Mouse (Mus musculus): Measurements from ENCODE around the gene Esrrb.

Gene Esrrb

GRCm38 (mm10) chr12:86537799-86538198 is 176.9 kb downstream of the Esrrb start:
- peaks cover 78% of the 10 kb centered on the region for H3K27me3 ChIP-seq (ENCODE audit: insufficient read depth, low read length)
- peaks cover 10% of the 10 kb centered on the region for H3K9me3 ChIP-seq (ENCODE audit: low read length)
- H3K4me1 ChIP-seq (replicated peaks; ENCODE audit: low read depth, low read length), result no peaks in the 10 kb centered on the region
- H3K36me3 ChIP-seq (ENCODE audit: insufficient read depth, low read length), result no peaks in the 10 kb centered on the region
- no peak overlapping the region for H3K4me3 ChIP-seq (replicated peaks; ENCODE audit: low read length)
- TF ChIP-seq CTCF (conservative IDR thresholded peaks at IDR 0.05; ENCODE audit: low read length) (no peak), POU5F1 (IDR thresholded peaks at IDR 0.05; ENCODE audit: borderline replicate concordance, low read length) (no peak), NANOG (IDR thresholded peaks at IDR 0.05; ENCODE audit: borderline replicate concordance, low read length) (no peak)

GRCm38 (mm10) chr12:86538711-86539110 is 177.8 kb downstream of the Esrrb start:
- TF ChIP-seq NANOG (IDR thresholded peaks at IDR 0.05; ENCODE audit: borderline replicate concordance, low read length), result no peak
- no peak for TF ChIP-seq CTCF (conservative IDR thresholded peaks at IDR 0.05; ENCODE audit: low read length)
- no peak for TF ChIP-seq POU5F1 (IDR thresholded peaks at IDR 0.05; ENCODE audit: borderline replicate concordance, low read length)
- peaks cover 83% of the 10 kb centered on the region for H3K27me3 ChIP-seq (ENCODE audit: insufficient read depth, low read length)
- H3K4me1 ChIP-seq (replicated peaks; ENCODE audit: low read depth, low read length), result no peaks in the 10 kb centered on the region

GRCm38 (mm10) chr12:86539511-86539910 is 178.6 kb downstream of the Esrrb start:
- Histone ChIP-seq H3K4me3 (replicated peaks; ENCODE audit: low read length) (no peak overlapping the region), H3K9me3 (ENCODE audit: low read length) (peaks cover 10% of the 10 kb centered on the region), H3K27me3 (ENCODE audit: insufficient read depth, low read length) (peaks cover 84% of the 10 kb centered on the region), H3K4me1 (replicated peaks; ENCODE audit: low read depth, low read length) (no peaks in the 10 kb centered on the region), H3K36me3 (ENCODE audit: insufficient read depth, low read length) (no peaks in the 10 kb centered on the region)
- TF ChIP-seq NANOG (IDR thresholded peaks at IDR 0.05; ENCODE audit: borderline replicate concordance, low read length) (no peak), POU5F1 (IDR thresholded peaks at IDR 0.05; ENCODE audit: borderline replicate concordance, low read length) (no peak), CTCF (conservative IDR thresholded peaks at IDR 0.05; ENCODE audit: low read length) (no peak)

More at GRCm38 (mm10) chr12:86538711-86539110, 177.8 kb downstream of the Esrrb start:
- Histone ChIP-seq H3K9me3 (ENCODE audit: low read length) (peaks cover 10% of the 10 kb centered on the region), H3K36me3 (ENCODE audit: insufficient read depth, low read length) (no peaks in the 10 kb centered on the region), H3K4me3 (replicated peaks; ENCODE audit: low read length) (no peak overlapping the region)

GRCm38 (mm10) chr12:86547808-86548207 is 186.9 kb downstream of the Esrrb start:
- H3K4me3 ChIP-seq (replicated peaks; ENCODE audit: low read length), result no peak overlapping the region
- no peaks in the 10 kb centered on the region for H3K9me3 ChIP-seq (ENCODE audit: low read length)
- TF ChIP-seq NANOG (IDR thresholded peaks at IDR 0.05; ENCODE audit: borderline replicate concordance, low read length), result no peak
- TF ChIP-seq POU5F1 (IDR thresholded peaks at IDR 0.05; ENCODE audit: borderline replicate concordance, low read length), result no peak
- no peak for TF ChIP-seq CTCF (conservative IDR thresholded peaks at IDR 0.05; ENCODE audit: low read length)
- H3K27me3 ChIP-seq (ENCODE audit: insufficient read depth, low read length), result peaks cover 71% of the 10 kb centered on the region
- H3K4me1 ChIP-seq (replicated peaks; ENCODE audit: low read depth, low read length), result peaks cover 4% of the 10 kb centered on the region; the same call in 1 of the 2 replicates
- H3K36me3 ChIP-seq (ENCODE audit: insufficient read depth, low read length), result no peaks in the 10 kb centered on the region

- Histone ChIP-seq H3K4me3 (replicated peaks; ENCODE audit: low read length) (no peak overlapping the region), H3K27me3 (ENCODE audit: insufficient read depth, low read length) (peaks cover 53% of the 10 kb centered on the region), H3K4me1 (replicated peaks; ENCODE audit: low read depth, low read length) (peaks cover 21% of the 10 kb centered on the region), H3K9me3 (ENCODE audit: low read length) (no peaks in the 10 kb centered on the region; the same call in 1 of the 2 replicates), H3K36me3 (ENCODE audit: insufficient read depth, low read length) (no peaks in the 10 kb centered on the region)
- TF ChIP-seq CTCF (conservative IDR thresholded peaks at IDR 0.05; ENCODE audit: low read length) (no peak), NANOG (IDR thresholded peaks at IDR 0.05; ENCODE audit: borderline replicate concordance, low read length) (no peak), POU5F1 (IDR thresholded peaks at IDR 0.05; ENCODE audit: borderline replicate concordance, low read length) (no peak)
These were observed 192.1 kb downstream of the Esrrb start for GRCm38 (mm10) chr12:86553037-86553436.

- H3K27me3 ChIP-seq (ENCODE audit: insufficient read depth, low read length), result peaks cover 37% of the 10 kb centered on the region
- H3K9me3 ChIP-seq (ENCODE audit: low read length), result no peaks in the 10 kb centered on the region; the same call in 1 of the 2 replicates
- H3K36me3 ChIP-seq (ENCODE audit: insufficient read depth, low read length), result no peaks in the 10 kb centered on the region
- TF ChIP-seq POU5F1 (IDR thresholded peaks at IDR 0.05; ENCODE audit: borderline replicate concordance, low read length) (0 out of 2 replicates have a peak, but pooled peaks have one; percentile 21), NANOG (IDR thresholded peaks at IDR 0.05; ENCODE audit: borderline replicate concordance, low read length) (no peak)
- 0 out of 2 replicates have a peak overlapping the region, but pooled peaks have one; percentile 17 for H3K4me3 ChIP-seq (replicated peaks; ENCODE audit: low read length)
- peaks cover 29% of the 10 kb centered on the region for H3K4me1 ChIP-seq (replicated peaks; ENCODE audit: low read depth, low read length)
These were observed 196.0 kb downstream of the Esrrb start for GRCm38 (mm10) chr12:86556796-86557517.

- Histone ChIP-seq H3K4me3 (replicated peaks; ENCODE audit: low read length) (no peak overlapping the region), H3K27me3 (ENCODE audit: insufficient read depth, low read length) (peaks cover 35% of the 10 kb centered on the region), H3K4me1 (replicated peaks; ENCODE audit: low read depth, low read length) (peaks cover 29% of the 10 kb centered on the region), H3K9me3 (ENCODE audit: low read length) (no peaks in the 10 kb centered on the region; the same call in 1 of the 2 replicates), H3K36me3 (ENCODE audit: insufficient read depth, low read length) (no peaks in the 10 kb centered on the region)
- TF ChIP-seq POU5F1 (IDR thresholded peaks at IDR 0.05; ENCODE audit: borderline replicate concordance, low read length), result no peak
- TF ChIP-seq CTCF (conservative IDR thresholded peaks at IDR 0.05; ENCODE audit: low read length), result peak; percentile 81
- no peak for TF ChIP-seq NANOG (IDR thresholded peaks at IDR 0.05; ENCODE audit: borderline replicate concordance, low read length)
These were observed 198.0 kb downstream of the Esrrb start for GRCm38 (mm10) chr12:86558889-86559288.

- H3K4me1 ChIP-seq (replicated peaks; ENCODE audit: low read depth, low read length), result peaks cover 11% of the 10 kb centered on the region
- H3K9me3 ChIP-seq (ENCODE audit: low read length), result no peaks in the 10 kb centered on the region
- H3K36me3 ChIP-seq (ENCODE audit: insufficient read depth, low read length), result no peaks in the 10 kb centered on the region
- H3K27me3 ChIP-seq (ENCODE audit: insufficient read depth, low read length), result peaks cover 37% of the 10 kb centered on the region
- no peak overlapping the region for H3K4me3 ChIP-seq (replicated peaks; ENCODE audit: low read length)
- TF ChIP-seq POU5F1 (IDR thresholded peaks at IDR 0.05; ENCODE audit: borderline replicate concordance, low read length) (no peak), NANOG (IDR thresholded peaks at IDR 0.05; ENCODE audit: borderline replicate concordance, low read length) (no peak), CTCF (conservative IDR thresholded peaks at IDR 0.05; ENCODE audit: low read length) (no peak)
These were observed 201.8 kb downstream of the Esrrb start for GRCm38 (mm10) chr12:86562705-86563104.

All from E14TG2a.4 (cell line).